Mouse (Mus musculus) cerebellum, adult 18-20 months (tissue): ENCODE results near the gene Slc45a3.

ENCODE experiments used
- DNase-seq, 2 experiments: peaks; one replicate each; pipeline ENCODE4 v3.0.0; 2021

The Slc45a3 gene

GRCm38 (mm10) chr1:132000506-132000905 is 37.7 kb downstream of the Slc45a3 start:
- no peak for DNase-seq

GRCm38 (mm10) chr1:132001880-132002330 is 39.1 kb downstream of the Slc45a3 start:
- DNase-seq, result no peak

- no peak for DNase-seq
Measured at GRCm38 (mm10) chr1:132003111-132003510, 40.3 kb downstream of the Slc45a3 start.

GRCm38 (mm10) chr1:132003817-132004216 is 41.0 kb downstream of the Slc45a3 start:
- no peak for DNase-seq

- no peak for DNase-seq
Measured at GRCm38 (mm10) chr1:132004574-132005180, 41.9 kb downstream of the Slc45a3 start.

- no peak for DNase-seq
Measured at GRCm38 (mm10) chr1:132005466-132005865, 42.7 kb downstream of the Slc45a3 start.

- no peak for DNase-seq
Measured at GRCm38 (mm10) chr1:132006046-132006445, 43.3 kb downstream of the Slc45a3 start.

- DNase-seq, result no peak
Measured at GRCm38 (mm10) chr1:132006721-132007120, 44.0 kb downstream of the Slc45a3 start.

- peak; percentile 88 to 89 for DNase-seq
Measured at GRCm38 (mm10) chr1:132007282-132007815, 44.6 kb downstream of the Slc45a3 start, which contains the start of gene Elk4. Gene Elk4 (plus strand): TSS chr1:132007607.

- DNase-seq, result peak; percentile 79 to 87
Measured at GRCm38 (mm10) chr1:132007828-132008827, 45.4 kb downstream of the Slc45a3 start.

- DNase-seq, result no peak
Measured at GRCm38 (mm10) chr1:132008881-132009644, 46.3 kb downstream of the Slc45a3 start.

- DNase-seq, result no peak
Measured at GRCm38 (mm10) chr1:132010632-132011501, 48.1 kb downstream of the Slc45a3 start.

- no peak for DNase-seq
Measured at GRCm38 (mm10) chr1:132011785-132012184, 49.0 kb downstream of the Slc45a3 start.

- no peak for DNase-seq
Measured at GRCm38 (mm10) chr1:132012861-132013260, 50.1 kb downstream of the Slc45a3 start.

GRCm38 (mm10) chr1:132014800-132015199 is 52.0 kb downstream of the Slc45a3 start:
- DNase-seq, result no peak

GRCm38 (mm10) chr1:132016691-132017090 is 53.9 kb downstream of the Slc45a3 start:
- no peak for DNase-seq

GRCm38 (mm10) chr1:132019876-132020275 is 57.1 kb downstream of the Slc45a3 start:
- no peak for DNase-seq

GRCm38 (mm10) chr1:132022107-132022506 is 59.3 kb downstream of the Slc45a3 start:
- DNase-seq, result no peak

GRCm38 (mm10) chr1:132026925-132027646 is 64.3 kb downstream of the Slc45a3 start:
- peak; percentile 26 to 49 for DNase-seq

GRCm38 (mm10) chr1:132027978-132028377 is 65.2 kb downstream of the Slc45a3 start:
- DNase-seq, result no peak

- DNase-seq, result no peak
Measured at GRCm38 (mm10) chr1:132028413-132028812, 65.6 kb downstream of the Slc45a3 start.
